Mouse (Mus musculus) bone marrow, adult 2 months (tissue): Measurements from ENCODE around the gene Pipox.

Experiments
- CTCF ChIP-seq: fragments of 200-500 bp; IDR thresholded peaks from 2 replicates; pipeline ENCODE4 v1.5.1; 2011; ENCODE audit warnings: low read length, control low read depth; ENCODE audit not compliant: control insufficient read depth, insufficient read depth
- POLR2A ChIP-seq: fragments of 200-500 bp; IDR thresholded peaks from 2 replicates; pipeline ENCODE4 v1.6.1; 2011; ENCODE audit warnings: low read depth, mild to moderate bottlenecking, control low read depth, low read length, borderline replicate concordance; ENCODE audit not compliant: control insufficient read depth

DNA sequence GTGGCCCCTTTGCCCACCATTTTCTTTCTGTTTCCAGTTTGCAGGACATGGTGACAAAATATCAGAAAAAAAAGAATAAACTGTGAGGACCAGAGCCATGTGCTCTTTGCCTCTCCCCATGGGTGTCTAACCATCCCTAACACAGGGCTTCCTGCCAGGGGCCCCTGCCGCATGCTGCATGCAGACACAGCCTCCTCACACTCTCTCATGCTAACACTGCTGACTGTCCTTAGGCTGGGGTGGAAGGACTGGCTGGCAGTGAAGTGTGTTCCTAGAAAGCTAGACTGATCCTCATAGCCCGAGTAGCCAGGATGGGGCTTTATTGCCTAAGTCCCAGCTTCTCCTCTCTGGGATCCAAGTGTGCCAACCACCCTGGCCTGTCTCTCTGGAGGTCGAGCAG lies 39.3 kb downstream of the Pipox start:
- no peak for TF ChIP-seq CTCF
- no peak for TF ChIP-seq POLR2A
